Mouse (Mus musculus): ENCODE results near the gene Cenpb.

Gene Cenpb

DNA sequence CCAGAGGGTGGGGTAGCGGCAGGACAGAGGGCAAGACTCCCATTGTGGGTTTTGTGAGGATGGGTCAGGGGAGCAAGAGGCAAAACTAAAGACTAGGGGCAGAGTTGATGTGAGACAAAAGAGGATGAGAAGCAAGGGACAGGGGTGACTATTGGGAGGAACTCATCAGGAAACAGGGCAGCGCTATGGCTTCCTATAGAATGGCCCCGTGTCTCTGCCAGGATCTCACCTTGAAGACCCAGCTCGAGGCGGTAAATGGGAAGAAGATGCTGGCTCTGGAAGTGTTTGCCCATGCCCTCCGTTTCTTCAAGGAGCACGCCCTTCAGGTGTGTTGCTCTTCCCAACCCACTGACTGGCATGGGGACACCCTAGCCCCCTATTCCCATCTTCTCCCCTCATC is 41.1 kb downstream of the Cenpb start:
- DNase-seq (ENCODE audit: low spot score), result no peak

DNA sequence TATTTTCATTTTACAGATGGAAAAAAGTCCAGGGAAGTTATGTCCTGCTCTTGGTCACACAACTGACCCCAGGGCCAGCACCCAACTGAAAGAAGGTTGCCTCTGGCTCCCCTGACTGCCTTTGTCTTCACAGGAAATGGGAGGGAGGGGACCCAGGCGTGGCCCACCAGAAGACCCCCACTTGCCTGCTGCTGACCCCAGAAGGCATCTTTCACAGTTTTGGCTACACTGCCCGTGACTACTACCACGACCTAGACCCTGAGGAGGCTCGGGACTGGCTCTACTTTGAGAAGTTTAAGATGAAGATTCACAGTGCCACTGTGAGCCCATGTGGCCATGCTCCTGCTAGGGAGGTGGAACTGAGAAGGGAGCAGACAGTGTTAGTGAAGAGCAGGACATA is 41.6 kb downstream of the Cenpb start:
- no peak for DNase-seq (ENCODE audit: low spot score)

DNA sequence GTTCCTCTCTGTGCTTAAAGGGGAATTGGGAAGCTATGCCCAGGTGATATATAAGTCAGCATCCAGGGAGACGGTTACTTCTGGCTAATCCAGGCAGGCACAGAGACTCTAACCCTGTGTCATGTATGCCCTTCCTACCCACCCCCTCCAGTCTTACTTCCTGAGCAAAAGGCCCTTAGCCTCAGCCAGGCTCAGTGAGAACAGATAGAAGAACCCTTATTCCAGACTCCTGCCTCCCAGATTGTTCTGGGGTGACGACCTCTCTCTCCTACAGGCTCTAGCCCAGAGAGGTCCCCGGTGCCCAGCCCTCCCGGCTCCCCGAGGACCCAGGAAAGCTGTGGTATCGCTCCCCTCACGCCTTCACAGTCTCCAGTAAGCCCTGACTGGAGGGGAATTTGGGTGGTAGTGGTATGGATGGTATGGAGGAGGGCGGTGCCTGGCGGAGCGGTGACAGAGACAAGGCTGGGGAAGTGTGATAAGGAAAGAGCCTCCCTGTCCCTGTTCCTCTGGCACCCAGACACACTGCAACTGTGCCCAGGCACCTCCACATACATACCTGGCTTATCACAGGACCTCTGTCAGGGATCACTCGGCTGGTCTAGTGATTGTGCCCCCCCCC is 44.2 kb downstream of the Cenpb start:
- no peak for DNase-seq (ENCODE audit: low spot score)

DNA sequence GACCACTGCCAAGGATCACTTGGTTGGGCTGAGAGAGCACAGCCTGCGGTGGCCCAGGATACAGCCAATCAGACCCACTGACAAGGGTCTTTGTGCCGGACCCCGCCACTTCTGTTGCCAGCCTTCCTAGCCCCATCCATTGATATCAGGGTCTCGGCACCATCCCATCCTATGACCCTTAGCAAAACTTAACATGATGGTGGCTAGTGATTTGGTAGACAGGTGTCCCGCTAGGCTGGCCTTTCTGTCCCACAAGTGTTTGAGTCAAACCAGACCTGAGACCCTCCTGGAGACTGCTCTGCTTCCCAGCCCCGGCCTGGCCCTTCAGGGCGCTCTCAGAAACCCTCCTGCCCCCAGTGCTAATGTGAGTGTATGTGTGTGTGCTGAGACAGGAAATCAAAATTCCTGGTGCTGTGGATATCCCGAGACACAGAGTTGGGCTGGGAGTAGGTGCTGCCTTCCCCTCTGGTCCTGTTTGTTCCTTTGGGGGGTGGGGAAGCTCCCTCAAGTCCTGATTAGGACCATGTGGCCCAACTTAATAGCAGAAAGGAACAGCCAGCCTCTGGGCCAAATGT is 45.0 kb downstream of the Cenpb start:
- DNase-seq (ENCODE audit: low spot score), result no peak

DNA sequence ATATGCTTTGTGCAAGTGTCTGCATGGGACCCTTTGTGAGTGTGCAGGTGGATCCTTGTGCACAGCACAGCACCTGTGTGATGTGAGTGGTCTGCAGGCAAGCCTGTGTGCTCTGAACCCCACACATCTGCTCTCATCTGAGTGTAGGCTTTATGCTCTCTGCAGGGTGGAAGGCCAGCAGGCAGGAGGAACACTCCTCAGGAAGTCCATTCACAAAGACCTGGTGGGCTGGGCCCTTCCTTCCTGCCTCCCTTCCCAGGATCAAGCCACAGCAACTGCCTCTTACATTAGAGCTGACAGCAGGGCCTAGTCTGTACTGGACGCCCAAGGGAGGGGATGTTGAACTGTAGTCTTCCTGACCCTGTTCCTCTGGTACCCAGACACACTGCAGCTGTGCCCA is 45.5 kb downstream of the Cenpb start:
- no peak for DNase-seq (ENCODE audit: low spot score)

DNA sequence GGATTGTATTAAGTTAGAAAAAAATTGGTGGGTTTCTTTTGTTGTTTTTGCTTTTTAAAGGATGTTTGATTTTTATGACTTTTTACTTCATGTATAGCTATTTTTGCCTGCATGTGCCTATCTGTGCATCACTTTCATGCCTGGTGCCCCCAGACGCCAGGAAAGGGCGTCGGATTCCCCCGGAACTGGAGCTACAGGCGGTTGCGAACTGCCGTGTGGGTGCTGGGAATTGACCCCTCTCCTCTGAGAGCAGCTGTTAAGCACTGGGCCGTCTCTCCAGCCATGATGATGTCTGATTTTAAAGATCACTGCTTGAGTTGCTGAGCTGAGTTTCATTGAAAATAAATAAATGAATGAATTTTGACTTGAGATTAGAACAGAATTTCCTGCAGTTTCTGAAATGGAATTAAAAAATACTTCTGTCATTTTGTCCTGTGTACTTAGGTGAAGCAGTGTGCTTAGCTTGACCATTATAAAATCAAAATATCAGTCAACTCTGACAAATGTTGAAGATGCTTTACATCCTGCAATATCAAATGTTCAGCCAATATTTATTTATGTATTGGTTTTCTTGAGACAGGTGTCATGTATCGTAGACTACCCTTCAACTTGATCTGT is 46.8 kb downstream of the Cenpb start, which contains the start of gene Gm11037:
Gene Gm11037 (plus strand): TSS at position 568 of the 618 bp plus-strand sequence.
- no peak for DNase-seq (ENCODE audit: low spot score)

DNA sequence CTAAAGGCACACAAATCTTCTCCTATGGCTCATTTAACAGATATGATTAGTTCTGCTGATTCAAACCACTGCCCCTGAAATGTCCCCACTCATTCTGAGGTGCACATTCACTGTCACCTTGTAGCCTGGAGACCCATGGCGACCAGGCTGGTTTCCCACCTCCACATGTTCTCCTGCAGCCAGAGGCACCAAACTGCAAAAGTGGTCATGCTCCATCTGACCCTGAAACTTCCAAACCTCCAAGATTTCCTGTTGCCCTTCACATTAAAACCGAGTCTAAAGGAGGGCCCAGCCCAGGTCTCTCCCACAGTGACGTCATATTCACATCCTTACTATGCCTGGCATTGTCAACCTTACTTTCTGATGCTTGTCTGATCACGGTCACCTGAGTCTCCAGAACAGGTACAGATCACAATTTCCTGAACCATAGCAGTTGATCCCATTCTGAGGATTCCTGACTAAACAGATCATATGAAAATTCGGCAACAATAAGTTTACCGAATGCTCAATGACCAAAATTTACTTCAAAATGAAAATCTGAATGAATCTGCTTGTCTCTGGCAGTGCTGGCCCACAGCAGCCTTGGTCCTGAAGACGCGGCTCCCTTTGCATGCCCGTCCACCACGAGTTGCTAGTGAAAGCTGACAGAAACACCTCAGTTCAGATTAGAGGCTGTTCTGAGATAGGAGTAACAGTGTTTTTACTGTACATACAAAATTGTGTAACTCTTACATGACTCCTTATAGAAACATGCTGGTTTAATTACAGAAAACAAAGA is 47.6 kb downstream of the Cenpb start:
- no peak for DNase-seq (ENCODE audit: low spot score)

DNA sequence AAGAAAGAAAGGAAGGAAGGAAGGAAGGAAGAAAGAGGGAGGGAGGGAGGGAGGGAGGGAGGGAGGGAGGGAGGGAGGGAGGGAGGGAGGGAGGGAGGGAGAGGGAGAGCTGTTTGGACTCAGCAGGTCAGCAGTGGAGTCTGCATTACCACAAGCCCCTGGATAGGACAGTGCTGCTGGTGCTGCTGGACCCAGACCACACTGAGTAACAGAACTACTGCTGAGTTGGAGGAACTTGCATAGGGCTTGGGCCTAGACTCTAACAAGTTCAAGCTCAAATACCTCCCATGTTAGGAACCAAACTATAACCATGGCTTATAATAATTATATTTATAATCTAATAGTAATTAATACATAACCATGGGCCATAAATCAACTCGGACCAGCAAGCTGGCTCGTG is 49.0 kb downstream of the Cenpb start:
- DNase-seq (ENCODE audit: low spot score), result no peak

DNA sequence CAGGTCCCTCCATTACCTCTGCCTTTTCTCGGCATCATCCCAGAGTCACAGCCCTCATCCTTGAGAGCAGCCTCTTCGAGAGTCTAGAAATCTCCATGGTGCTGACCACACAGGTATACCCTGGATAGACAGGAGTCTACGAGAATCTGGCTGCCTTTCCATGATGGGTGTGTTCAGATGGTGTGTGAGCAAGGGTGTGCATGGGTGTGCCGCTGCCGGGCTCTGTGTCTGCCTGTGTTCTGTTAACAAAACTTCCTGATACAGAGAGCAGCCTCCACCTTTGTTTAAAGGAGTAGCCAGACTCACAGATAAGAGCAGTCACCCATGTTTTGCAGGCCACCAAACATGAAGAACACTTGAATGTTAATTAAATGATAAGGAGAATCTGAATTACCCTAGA is 50.0 kb downstream of the Cenpb start:
- DNase-seq (ENCODE audit: low spot score), result no peak

DNA sequence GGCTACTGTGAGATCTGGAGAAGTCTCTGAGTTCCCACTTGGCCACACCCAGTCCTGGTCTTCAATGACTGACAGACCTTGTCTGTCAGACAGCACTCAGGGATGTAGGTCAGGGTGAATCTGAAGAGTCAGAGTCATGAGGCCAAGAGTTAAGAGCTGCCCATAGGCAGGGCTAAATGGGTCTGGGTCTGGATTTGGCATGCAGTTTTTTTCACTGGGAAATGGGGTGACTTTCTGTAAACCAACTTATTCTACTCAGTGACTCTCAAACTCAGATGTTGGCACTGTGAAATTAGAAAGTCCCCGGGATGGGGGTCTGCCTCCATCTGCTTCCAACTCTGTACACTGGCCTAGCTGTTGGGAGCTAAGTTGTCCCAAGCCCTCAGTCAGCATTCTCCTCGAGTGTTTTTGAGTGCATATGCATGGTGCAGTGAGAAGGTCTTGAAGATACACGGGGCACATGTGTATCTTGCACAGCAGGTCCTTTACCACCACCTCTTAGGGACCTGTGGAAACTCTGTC is 51.2 kb downstream of the Cenpb start:
- DNase-seq (ENCODE audit: low spot score), result no peak

DNA sequence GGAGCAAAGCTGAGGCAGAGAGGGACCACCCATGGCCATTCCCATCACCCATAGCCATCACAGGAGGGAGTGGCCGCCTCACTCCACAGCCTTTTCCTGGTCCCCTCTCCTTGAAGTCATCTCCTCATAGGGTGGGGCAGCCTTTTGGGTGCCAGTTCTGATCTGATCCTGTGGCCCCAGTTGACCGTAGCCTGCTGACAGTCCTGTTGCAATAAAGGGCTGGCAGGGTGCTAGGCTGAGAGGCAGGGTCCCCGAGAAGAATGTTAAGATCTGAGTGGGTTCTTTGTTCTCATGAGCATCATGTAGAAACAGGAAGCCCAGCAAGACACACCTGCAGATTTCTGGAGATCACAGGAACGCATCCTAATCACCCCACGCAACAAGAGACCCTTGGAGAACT is 51.7 kb downstream of the Cenpb start:
- DNase-seq (ENCODE audit: low spot score), result no peak

DNA sequence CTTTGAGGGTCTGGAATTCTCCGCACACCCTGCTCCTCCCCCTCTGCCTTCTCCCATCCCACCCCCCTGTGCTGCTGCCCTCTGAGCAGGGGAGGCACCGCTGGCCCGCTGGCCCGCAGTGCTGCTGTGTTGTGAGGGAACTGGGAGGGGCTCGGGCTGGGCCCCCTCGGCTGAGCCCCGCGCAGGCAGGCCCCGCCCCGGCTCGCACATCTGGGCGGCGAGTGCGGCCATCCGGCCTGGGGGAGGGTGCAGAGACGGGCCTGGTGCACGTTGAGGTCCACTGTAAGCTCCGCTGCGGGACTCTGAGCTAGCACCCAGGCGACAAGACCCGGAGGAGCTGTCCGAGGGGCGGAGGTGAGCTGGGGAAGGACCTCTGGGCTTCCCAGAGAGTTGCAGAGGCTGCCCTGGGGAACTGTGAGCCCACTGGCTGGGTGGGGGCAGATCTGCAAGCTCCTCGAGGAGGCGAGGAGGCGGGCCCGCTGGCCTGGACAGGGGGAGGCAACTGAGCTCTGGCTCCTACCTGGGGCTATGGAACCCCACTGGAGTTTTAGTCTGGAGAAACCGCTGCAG is 52.6 kb downstream of the Cenpb start, which contains the start of gene Hspa12b:
Gene Hspa12b (plus strand): TSS at position 120 of the 570 bp plus-strand sequence.
- DNase-seq (ENCODE audit: low spot score), result no peak

DNA sequence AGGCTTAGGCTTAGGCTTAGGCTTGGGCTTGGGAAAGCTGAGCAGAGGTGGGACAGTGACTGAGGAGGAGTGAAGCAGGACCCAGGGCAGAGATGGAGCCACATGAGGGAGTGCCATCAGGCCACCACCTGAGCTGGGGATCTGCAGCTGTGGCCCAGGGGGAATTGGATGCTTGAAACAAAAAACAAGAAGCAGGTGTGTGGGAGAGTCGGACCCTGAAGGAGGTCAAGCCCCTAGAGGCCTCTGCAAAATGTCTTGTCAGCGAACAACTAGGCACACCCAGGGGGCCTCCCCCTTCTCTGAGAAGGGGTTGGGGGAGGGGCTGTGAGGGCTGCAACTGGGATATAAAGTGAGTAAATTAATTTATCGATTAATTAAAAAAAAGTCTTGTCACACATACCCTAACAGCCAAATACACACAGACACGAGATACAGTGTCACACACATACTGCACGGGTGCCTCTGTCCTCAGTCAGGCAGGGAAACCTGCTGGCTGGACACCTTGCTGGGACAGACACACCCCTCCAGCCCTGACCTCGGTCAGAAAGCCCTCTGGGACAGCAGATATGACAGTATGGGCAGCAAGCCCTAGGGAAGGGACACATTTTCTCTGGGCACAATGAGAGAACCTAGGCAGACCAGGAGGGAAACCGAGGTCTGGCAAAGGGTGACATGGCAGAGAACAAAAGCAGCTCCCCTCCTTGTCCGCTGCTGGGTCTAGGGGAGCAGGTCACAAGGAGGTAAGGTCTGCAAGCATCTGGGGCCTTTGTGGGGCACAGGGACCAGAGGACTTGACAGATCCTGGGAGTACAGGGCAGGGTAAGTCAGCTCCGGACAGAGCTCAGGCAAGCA is 53.7 kb downstream of the Cenpb start:
- DNase-seq (ENCODE audit: low spot score), result no peak
